Mouse (Mus musculus): ENCODE measurements around the gene Inip. TPM values are rescaled to one million over a fixed set of nuclear protein-coding genes. Genes with fewer than 3 reads are reported as not detected.
"Not testable (repeated sequence)": the region's sequence is repeated elsewhere in the genome, so short reads cannot be mapped to it uniquely, and the experiment has no call there.

Inip gene
- polyA plus RNA-seq, 1 experiment, result 8.4 TPM

GRCm38 (mm10) chr4:59802107-59802506 lies 718 bp upstream of the Inip start:
- no peak overlapping the region for H3K27ac ChIP-seq (replicated peaks; ENCODE audit: low read depth, low read length)
- H3K4me1 ChIP-seq (ENCODE audit: control insufficient read depth, insufficient read depth, insufficient read length, low read length), result no peaks in the 10 kb centered on the region
- H3K4me3 ChIP-seq (ENCODE audit: insufficient read depth, low read depth, low read length), result no peak overlapping the region

GRCm38 (mm10) chr4:59800181-59800580 lies 1.2 kb downstream of the Inip start:
- Histone ChIP-seq H3K4me3 (ENCODE audit: insufficient read depth, low read depth, low read length) (no peak overlapping the region), H3K4me1 (ENCODE audit: control insufficient read depth, insufficient read depth, insufficient read length, low read length) (no peaks in the 10 kb centered on the region), H3K27ac (replicated peaks; ENCODE audit: low read depth, low read length) (no peak overlapping the region)

- no peak overlapping the region for H3K4me3 ChIP-seq (ENCODE audit: insufficient read depth, low read depth, low read length)
- no peak overlapping the region for H3K27ac ChIP-seq (replicated peaks; ENCODE audit: low read depth, low read length)
- H3K4me1 ChIP-seq (ENCODE audit: control insufficient read depth, insufficient read depth, insufficient read length, low read length), result no peaks in the 10 kb centered on the region
Observed at GRCm38 (mm10) chr4:59795788-59796455, 5.5 kb downstream of the Inip start.

GRCm38 (mm10) chr4:59794116-59794515 lies 7.3 kb downstream of the Inip start:
- no peak overlapping the region for H3K4me3 ChIP-seq (ENCODE audit: insufficient read depth, low read depth, low read length)
- H3K27ac ChIP-seq (replicated peaks; ENCODE audit: low read depth, low read length), result no peak overlapping the region
- no peaks in the 10 kb centered on the region for H3K4me1 ChIP-seq (ENCODE audit: control insufficient read depth, insufficient read depth, insufficient read length, low read length)

GRCm38 (mm10) chr4:59793626-59794025 lies 7.8 kb downstream of the Inip start:
- not testable (repeated sequence) for H3K4me1 ChIP-seq (ENCODE audit: control insufficient read depth, insufficient read depth, insufficient read length, low read length); H3K4me3 ChIP-seq (ENCODE audit: insufficient read depth, low read depth, low read length); H3K27ac ChIP-seq (replicated peaks; ENCODE audit: low read depth, low read length)

- Histone ChIP-seq H3K27ac (replicated peaks; ENCODE audit: low read depth, low read length) (no peak overlapping the region), H3K4me3 (ENCODE audit: insufficient read depth, low read depth, low read length) (no peak overlapping the region), H3K4me1 (ENCODE audit: control insufficient read depth, insufficient read depth, insufficient read length, low read length) (0 out of 2 replicates have a peak, but pooled peaks cover 2% of the 10 kb centered on the region)
Observed at GRCm38 (mm10) chr4:59789015-59789414, 12.4 kb downstream of the Inip start.

- no peak overlapping the region for H3K4me3 ChIP-seq (ENCODE audit: insufficient read depth, low read depth, low read length)
- peaks cover 4% of the 10 kb centered on the region; the same call in 1 of the 2 replicates for H3K4me1 ChIP-seq (ENCODE audit: control insufficient read depth, insufficient read depth, insufficient read length, low read length)
- no peak overlapping the region for H3K27ac ChIP-seq (replicated peaks; ENCODE audit: low read depth, low read length)
Observed at GRCm38 (mm10) chr4:59787126-59787525, 14.3 kb downstream of the Inip start.

GRCm38 (mm10) chr4:59786661-59787060 lies 14.7 kb downstream of the Inip start:
- Histone ChIP-seq H3K4me3 (ENCODE audit: insufficient read depth, low read depth, low read length) (no peak overlapping the region), H3K27ac (replicated peaks; ENCODE audit: low read depth, low read length) (no peak overlapping the region), H3K4me1 (ENCODE audit: control insufficient read depth, insufficient read depth, insufficient read length, low read length) (peaks cover 4% of the 10 kb centered on the region; the same call in 1 of the 2 replicates)

GRCm38 (mm10) chr4:59785412-59785811 lies 16.0 kb downstream of the Inip start:
- H3K4me1 ChIP-seq (ENCODE audit: control insufficient read depth, insufficient read depth, insufficient read length, low read length), result peaks cover 4% of the 10 kb centered on the region; the same call in 1 of the 2 replicates
- 0 out of 2 replicates have a peak overlapping the region, but pooled peaks have one; percentile 12 for H3K27ac ChIP-seq (replicated peaks; ENCODE audit: low read depth, low read length)
- no peak overlapping the region for H3K4me3 ChIP-seq (ENCODE audit: insufficient read depth, low read depth, low read length)

GRCm38 (mm10) chr4:59783685-59784279 lies 17.6 kb downstream of the Inip start:
- H3K4me1 ChIP-seq (ENCODE audit: control insufficient read depth, insufficient read depth, insufficient read length, low read length), result peaks cover 4% of the 10 kb centered on the region; the same call in 1 of the 2 replicates
- H3K4me3 ChIP-seq (ENCODE audit: insufficient read depth, low read depth, low read length), result peak overlapping the region; percentile 92
- peak overlapping the region; percentile 64 for H3K27ac ChIP-seq (replicated peaks; ENCODE audit: low read depth, low read length)

- peak overlapping the region; percentile 64 for H3K27ac ChIP-seq (replicated peaks; ENCODE audit: low read depth, low read length)
- peaks cover 4% of the 10 kb centered on the region; the same call in 1 of the 2 replicates for H3K4me1 ChIP-seq (ENCODE audit: control insufficient read depth, insufficient read depth, insufficient read length, low read length)
Observed at GRCm38 (mm10) chr4:59782853-59783684, 18.3 kb downstream of the Inip start.

GRCm38 (mm10) chr4:59780568-59780967 lies 20.8 kb downstream of the Inip start:
- Histone ChIP-seq H3K4me1 (ENCODE audit: control insufficient read depth, insufficient read depth, insufficient read length, low read length) (peaks cover 2% of the 10 kb centered on the region; the same call in 1 of the 2 replicates), H3K27ac (replicated peaks; ENCODE audit: low read depth, low read length) (no peak overlapping the region)

More at GRCm38 (mm10) chr4:59782853-59783684, 18.3 kb downstream of the Inip start:
- H3K4me3 ChIP-seq (ENCODE audit: insufficient read depth, low read depth, low read length), result peak overlapping the region; percentile 92

GRCm38 (mm10) chr4:59777828-59778227 lies 23.6 kb downstream of the Inip start:
- no peak overlapping the region for H3K27ac ChIP-seq (replicated peaks; ENCODE audit: low read depth, low read length)
- H3K4me3 ChIP-seq (ENCODE audit: insufficient read depth, low read depth, low read length), result no peak overlapping the region

More at GRCm38 (mm10) chr4:59780568-59780967, 20.8 kb downstream of the Inip start:
- no peak overlapping the region for H3K4me3 ChIP-seq (ENCODE audit: insufficient read depth, low read depth, low read length)

GRCm38 (mm10) chr4:59772171-59772879 lies 29.1 kb downstream of the Inip start:
- Histone ChIP-seq H3K27ac (replicated peaks; ENCODE audit: low read depth, low read length) (peak overlapping the region; percentile 90), H3K4me3 (ENCODE audit: insufficient read depth, low read depth, low read length) (no peak overlapping the region), H3K4me1 (ENCODE audit: control insufficient read depth, insufficient read depth, insufficient read length, low read length) (peaks cover 3% of the 10 kb centered on the region)

More at GRCm38 (mm10) chr4:59777828-59778227, 23.6 kb downstream of the Inip start:
- peaks cover 2% of the 10 kb centered on the region; the same call in 1 of the 2 replicates for H3K4me1 ChIP-seq (ENCODE audit: control insufficient read depth, insufficient read depth, insufficient read length, low read length)
